10 mouse cellular contexts compared by ENCODE assay signal in genomic region chr4:152453079-152453478, GRCm38 (mm10). TPM values are rescaled to one million over a fixed set of nuclear protein-coding genes. Genes with fewer than 3 reads are reported as not detected.
DNase-seq lines count a peak whose midpoint lies in the region; ATAC-seq lines count a peak whose summit lies in the region.
"Had no signal": no experiment of that assay in that cellular context is flagged by ENCODE, and none has a peak within 500 bp of the region (broad histone marks: within the 10 kb centered on the region; RNA-seq: fewer than 3 reads in every experiment).

No protein-coding gene starts in this region.

- H3K27me3 ChIP-seq in forebrain, embryonic 16.5 days (replicated peaks; ENCODE audit: control insufficient read depth, insufficient read depth, low read length), result no peaks in the 10 kb centered on the region
- H3K27me3 ChIP-seq in neural tube, embryonic 13.5 days, result no peaks in the 10 kb centered on the region

- H3K9me3 ChIP-seq in forebrain, embryonic 16.5 days (ENCODE audit: control insufficient read depth, low read length), result no peaks in the 10 kb centered on the region
- H3K9me3 ChIP-seq in neural tube, embryonic 13.5 days, result no peaks in the 10 kb centered on the region

- 35% methylated on average over 10 of the region's 10 CpGs for whole genome bisulfite sequencing in forebrain, embryonic 16.5 days
- 28% methylated on average over 10 of the region's 10 CpGs for WGBS in neural tube, embryonic 13.5 days

- H3K9ac ChIP-seq in forebrain, embryonic 16.5 days (replicated peaks; ENCODE audit: low read depth, low read length), result no peak overlapping the region
- H3K9ac ChIP-seq in neural tube, embryonic 13.5 days, result no peak overlapping the region

- H3K4me1 ChIP-seq in forebrain, embryonic 16.5 days (replicated peaks; ENCODE audit: control insufficient read depth, insufficient read depth, low read length), result peaks cover 7% of the 10 kb centered on the region; the same call in 1 of the 2 replicates
- peaks cover 24% of the 10 kb centered on the region for H3K4me1 ChIP-seq in neural tube, embryonic 13.5 days (replicated peaks)

- no peaks in the 10 kb centered on the region for H3K36me3 ChIP-seq in forebrain, embryonic 16.5 days (ENCODE audit: control insufficient read depth, insufficient read depth)
- H3K36me3 ChIP-seq in neural tube, embryonic 13.5 days, result no peaks in the 10 kb centered on the region

- DNase-seq in cerebellum, postnatal 4 days (ENCODE audit: low spot score in 2 of 2), result no peak
- DNase-seq in layer of hippocampus, adult 8-10 months (ENCODE audit: low spot score in 2 of 2), result peak; percentile 88 to 93
- no peak for DNase-seq in gastrocnemius, postnatal 4 days (ENCODE audit: low spot score in 2 of 2)
- DNase-seq in cerebellum, adult 11-12 months, result no peak
- DNase-seq in cerebellum, adult 9-10 months, result no peak
- DNase-seq: lung, postnatal 4 days had no signal

- no peak overlapping the region for H3K4me3 ChIP-seq in forebrain, embryonic 16.5 days (replicated peaks; ENCODE audit: low read length)
- no peak overlapping the region for H3K4me3 ChIP-seq in neural tube, embryonic 13.5 days
- H3K4me3 ChIP-seq: erythroblast, embryonic 14.5 days had no signal

- H3K27ac ChIP-seq in forebrain, embryonic 16.5 days (ENCODE audit: low read length), result no peak overlapping the region
- H3K27ac ChIP-seq in neural tube, embryonic 13.5 days (replicated peaks), result peak overlapping the region; percentile 59

- 0 out of 2 replicates have a peak, but pooled peaks have one; percentile 18 for ATAC-seq in cerebellum, adult (ENCODE audit: insufficient number of reproducible peaks, low FRiP score, low TSS enrichment)
- ATAC-seq in forebrain, embryonic 16.5 days, result peak; percentile 26; the same call in 1 of the 2 replicates
- peak; percentile 9; the same call in 1 of the 2 replicates for ATAC-seq in neural tube, embryonic 13.5 days (ENCODE audit: low read depth)

- no peak overlapping the region for H3K4me2 ChIP-seq in forebrain, embryonic 16.5 days (ENCODE audit: low read length)
- no peak overlapping the region for H3K4me2 ChIP-seq in neural tube, embryonic 13.5 days

RNA-seq across cellular contexts. Expression of gene Nphp4, which starts 23.4 kb away (rescaled TPM):
- 5.5 and 5.7 TPM in 2 replicates for polyA plus RNA-seq in forebrain, embryonic 16.5 days (2015; fragmentation: Nextera tagmentation; extraction: Ambion mirVana)
- 10 to 100 TPM; 27.9 to 32.3 (median 29.3) TPM for total RNA-seq in layer of hippocampus, adult 8-10 months (2022)
- 4.9 and 5.4 TPM in 2 replicates for polyA plus RNA-seq in neural tube, embryonic 13.5 days (2015; fragmentation: Nextera tagmentation; extraction: Ambion mirVana)
- total RNA-seq in gastrocnemius, postnatal 4 days (2021), result 1 to 10 TPM; 2.0 to 2.5 TPM

RNA-seq across cellular contexts. Expression of gene Kcnab2, which starts 24.6 kb away (rescaled TPM):
- polyA plus RNA-seq in forebrain, embryonic 16.5 days (2015; fragmentation: Nextera tagmentation; extraction: Ambion mirVana), result 15.1 and 19.2 TPM in 2 replicates
- 100 to 1,000 TPM; 669 to 725 (median 678) TPM for total RNA-seq in layer of hippocampus, adult 8-10 months (2022)
- polyA plus RNA-seq in neural tube, embryonic 13.5 days (2015; fragmentation: Nextera tagmentation; extraction: Ambion mirVana), result 29.3 and 32.6 TPM in 2 replicates
- 1 to 10 TPM; 5.6 to 6.1 TPM for total RNA-seq in gastrocnemius, postnatal 4 days (2021)

Comparison
In these comparisons a context has a peak if more than half of its experiments do, and no peak if none do; other contexts are left out.
1. DNase-seq: peak in layer of hippocampus, adult 8-10 months (2 of 2); none in cerebellum, postnatal 4 days (0 of 2), gastrocnemius, postnatal 4 days (0 of 2), cerebellum, adult 11-12 months (single experiment) and cerebellum, adult 9-10 months (single experiment).
2. RNA of gene Nphp4, which starts 23.4 kb away (total RNA-seq): 27.9 to 32.3 TPM in layer of hippocampus, adult 8-10 months; 2.0 to 2.5 TPM in gastrocnemius, postnatal 4 days; every median in the first group is over 4 times any median in the second.
3. RNA of gene Kcnab2, which starts 24.6 kb away (total RNA-seq): 669 to 725 TPM in layer of hippocampus, adult 8-10 months; 5.6 to 6.1 TPM in gastrocnemius, postnatal 4 days; every median in the first group is over 10 times any median in the second.
4. Peak in every context shown above with its lines, with median percentiles within 50 percentile points of each other: ATAC-seq.